Mouse (Mus musculus): ENCODE measurements around the gene Eln. TPM values are rescaled to one million over a fixed set of nuclear protein-coding genes. Genes with fewer than 3 reads are reported as not detected.

The Eln gene
- polyA plus RNA-seq, 1 experiment from 2014 or later = 53.8 TPM

GRCm38 (mm10) chr5:134656708-134657107, 90.4 kb downstream of the Eln start:
- H3K36me3 ChIP-seq = peaks cover 50% of the 10 kb centered on the region
- no peak overlapping the region for H3K27ac ChIP-seq
- no peaks in the 10 kb centered on the region for H3K27me3 ChIP-seq
- H3K4me2 ChIP-seq (replicated peaks) = no peak overlapping the region
- no peaks in the 10 kb centered on the region for H3K9me3 ChIP-seq
- no peak for ATAC-seq (ENCODE audit: low FRiP score, low read depth)
- H3K9ac ChIP-seq = no peak overlapping the region
- WGBS = 76% methylated on average over 4 of the region's 4 CpGs
- H3K4me1 ChIP-seq = peaks cover 9% of the 10 kb centered on the region
- H3K4me3 ChIP-seq = no peak overlapping the region

Other genes with a start within 250 kb of the Eln start
- 5.5 and 5.7 TPM in 2 replicates for gene Clip2, start 194.9 kb downstream of the Eln start, polyA plus RNA-seq (2015; fragmentation: Nextera tagmentation; extraction: Ambion mirVana)
- 0.18 and 0.20 TPM in 2 replicates for gene Syna, start 187.2 kb downstream of the Eln start, polyA plus RNA-seq (2015; fragmentation: Nextera tagmentation; extraction: Ambion mirVana)
- gene Rfc2, start 166.0 kb downstream of the Eln start, polyA plus RNA-seq (2015; fragmentation: Nextera tagmentation; extraction: Ambion mirVana) = 310 and 326 TPM in 2 replicates
- gene Lat2, start 132.3 kb downstream of the Eln start, polyA plus RNA-seq (2015; fragmentation: Nextera tagmentation; extraction: Ambion mirVana) = 2.8 and 4.0 TPM in 2 replicates
- 474 and 480 TPM in 2 replicates for gene Eif4h, start 107.8 kb downstream of the Eln start, polyA plus RNA-seq (2015; fragmentation: Nextera tagmentation; extraction: Ambion mirVana)
- gene Limk1, start 58.7 kb downstream of the Eln start, polyA plus RNA-seq (2015; fragmentation: Nextera tagmentation; extraction: Ambion mirVana) = 8.4 and 9.0 TPM in 2 replicates
- not detected in 2 replicates for gene Tmem270, start 159.4 kb upstream of the Eln start, polyA plus RNA-seq (2015; fragmentation: Nextera tagmentation; extraction: Ambion mirVana)
- 0.45 and 2.0 TPM in 2 replicates for gene Cldn13, start 168.2 kb upstream of the Eln start, polyA plus RNA-seq (2015; fragmentation: Nextera tagmentation; extraction: Ambion mirVana)
- gene Mettl27, start 185.0 kb upstream of the Eln start, polyA plus RNA-seq (2015; fragmentation: Nextera tagmentation; extraction: Ambion mirVana) = 19.9 and 21.7 TPM in 2 replicates
- gene Cldn4, start 199.6 kb upstream of the Eln start, polyA plus RNA-seq (2015; fragmentation: Nextera tagmentation; extraction: Ambion mirVana) = 16.7 and 18.9 TPM in 2 replicates
- gene Cldn3, start 238.9 kb upstream of the Eln start, polyA plus RNA-seq (2015; fragmentation: Nextera tagmentation; extraction: Ambion mirVana) = 8.1 and 8.4 TPM in 2 replicates

Measured in limb, embryonic 13.5 days (tissue).